Mouse (Mus musculus): ENCODE results near the gene Nup37. TPM values are rescaled to one million over a fixed set of nuclear protein-coding genes. Genes with fewer than 3 reads are reported as not detected.
A peak's percentile ranks its signal among the peaks of the same experiment; 100 is the strongest.

Gene Nup37
- total RNA-seq (2021): 1 to 10 TPM; 4.8 to 5.8 TPM
- long read RNA-seq, experiment 1, transcript Nup37-201 (10 exons, 1,267 nt): major isoform, 11 of 13 reads
- long read RNA-seq, experiment 1, partial matches to known transcripts: 0 of 13 reads
- long read RNA-seq, experiment 1, other reads (novel, unspliced or antisense): 0 of 13 reads
- long read RNA-seq, experiment 2, partial matches to known transcripts: 0 of 3 reads
- long read RNA-seq, experiment 2, other reads (novel, unspliced or antisense): 0 of 3 reads

GRCm38 (mm10) chr10:88146707-88147477 lies at the start of gene Nup37, which contains the start of gene Parpbp:
TSS of gene Nup37 (plus strand) at chr10:88146992.
TSS of gene Parpbp (minus strand) at chr10:88146941.
- peak; percentile 81 for DNase-seq

- DNase-seq: no peak
Observed at GRCm38 (mm10) chr10:88106169-88106568, 40.6 kb upstream of the Nup37 start.

- no peak for DNase-seq
Observed at GRCm38 (mm10) chr10:88113290-88113689, 33.5 kb upstream of the Nup37 start.

- no peak for DNase-seq
Observed at GRCm38 (mm10) chr10:88119721-88120120, 27.1 kb upstream of the Nup37 start.

GRCm38 (mm10) chr10:88135630-88136029 lies 11.2 kb upstream of the Nup37 start:
- DNase-seq: no peak

- no peak for DNase-seq
Observed at GRCm38 (mm10) chr10:88146187-88146586, 605 bp upstream of the Nup37 start.

- DNase-seq: no peak
Observed at GRCm38 (mm10) chr10:88150381-88150780, 3.6 kb downstream of the Nup37 start.

GRCm38 (mm10) chr10:88151658-88152057 lies 4.9 kb downstream of the Nup37 start:
- no peak for DNase-seq

GRCm38 (mm10) chr10:88162096-88162495 lies 15.3 kb downstream of the Nup37 start:
- no peak for DNase-seq

GRCm38 (mm10) chr10:88162676-88163075 lies 15.9 kb downstream of the Nup37 start:
- DNase-seq: no peak

- DNase-seq: no peak
Observed at GRCm38 (mm10) chr10:88166158-88166557, 19.4 kb downstream of the Nup37 start.

GRCm38 (mm10) chr10:88167438-88168077 lies 20.8 kb downstream of the Nup37 start:
- DNase-seq: no peak

GRCm38 (mm10) chr10:88200541-88200940 lies 53.7 kb downstream of the Nup37 start:
- DNase-seq: no peak

GRCm38 (mm10) chr10:88200951-88201638 lies 54.3 kb downstream of the Nup37 start, which contains the start of gene Washc3:
TSS of gene Washc3 (plus strand) at chr10:88201093.
- DNase-seq: peak; percentile 85

GRCm38 (mm10) chr10:88201650-88202049 lies 54.9 kb downstream of the Nup37 start:
- no peak for DNase-seq

GRCm38 (mm10) chr10:88202581-88202980 lies 55.8 kb downstream of the Nup37 start:
- DNase-seq: no peak

GRCm38 (mm10) chr10:88203236-88203635 lies 56.4 kb downstream of the Nup37 start:
- no peak for DNase-seq

- no peak for DNase-seq
Observed at GRCm38 (mm10) chr10:88212644-88213043, 65.9 kb downstream of the Nup37 start.

GRCm38 (mm10) chr10:88214800-88215514 lies 68.2 kb downstream of the Nup37 start:
- no peak for DNase-seq

GRCm38 (mm10) chr10:88218161-88218560 lies 71.4 kb downstream of the Nup37 start:
- DNase-seq: no peak

GRCm38 (mm10) chr10:88221718-88222117 lies 74.9 kb downstream of the Nup37 start:
- no peak for DNase-seq

- DNase-seq: no peak
Observed at GRCm38 (mm10) chr10:88225421-88225820, 78.6 kb downstream of the Nup37 start.

Measured in gastrocnemius, postnatal 25 days (tissue).